Mouse (Mus musculus) lung, embryonic 16.5 days (tissue): ENCODE results near the gene Igsf21. TPM values are rescaled to one million over a fixed set of nuclear protein-coding genes. Genes with fewer than 3 reads are reported as not detected.

Experiments
- ATAC-seq: fragments of 200-750 bp; cut with Nextera tagmentation; 2 replicates; pipeline ENCODE4 v1.8.0; 2017; ENCODE audit warnings: low read depth, mild to moderate bottlenecking, moderate library complexity
- H3K27ac ChIP-seq: fragments of 300-500 bp; sonication (generic); 2 replicates; pipeline ENCODE4 v1.5.1; 2014; ENCODE audit warnings: mild to moderate bottlenecking, control low read depth, low read length
- H3K27me3 ChIP-seq: fragments of 300-500 bp; sonication (generic); 2 replicates; pipeline ENCODE4 v1.6.1; 2014; ENCODE audit warnings: low read depth, low read length, mixed read lengths; ENCODE audit not compliant: control insufficient read depth, insufficient read depth
- H3K36me3 ChIP-seq: fragments of 300-500 bp; sonication (generic); 2 replicates; pipeline ENCODE4 v1.6.1; 2014; ENCODE audit warnings: low read length; ENCODE audit not compliant: control insufficient read depth, insufficient read depth
- H3K4me1 ChIP-seq: fragments of 300-500 bp; sonication (generic); replicated peaks from 2 replicates; pipeline ENCODE4 v1.6.1; 2014; ENCODE audit warnings: low read length, mixed read lengths; ENCODE audit not compliant: control insufficient read depth, insufficient read depth
- H3K4me2 ChIP-seq: fragments of 300-500 bp; sonication (generic); 2 replicates; pipeline ENCODE4 v1.6.1; 2014; ENCODE audit warnings: low read depth, low read length, control low read depth
- H3K4me3 ChIP-seq: fragments of 300-500 bp; sonication (generic); 2 replicates; pipeline ENCODE4 v1.5.1; 2014; ENCODE audit warnings: mild to moderate bottlenecking, low read length, control low read depth
- H3K9ac ChIP-seq: fragments of 300-500 bp; sonication (generic); 2 replicates; pipeline ENCODE4 v1.6.1; 2014; ENCODE audit warnings: low read length, control low read depth
- H3K9me3 ChIP-seq: fragments of 300-500 bp; sonication (generic); 2 replicates; pipeline ENCODE4 v1.6.1; 2016; ENCODE audit warnings: low read length; ENCODE audit not compliant: control insufficient read depth
- WGBS: fragments of 180-500 bp; shearing (Covaris S2); extraction: QIAGEN DNeasy Blood & Tissue Kit; methylation state at CpG from one replicate; pipeline ENCODE4 v1.1.7; 2014; 5-methylcytosine and 5-hydroxymethylcytosine counted together
- polyA plus RNA-seq: library from polyadenylated mRNA; unstranded; fragments of >200 nt; fragmentation: Nextera tagmentation; extraction: Ambion mirVana; gene quantifications from 2 replicates; pipeline ENCODE4 v1.2.1, GENCODE M21; 2015

Gene Igsf21
- polyA plus RNA-seq, 1 experiment from 2014 or later = 0.13 TPM

DNA sequence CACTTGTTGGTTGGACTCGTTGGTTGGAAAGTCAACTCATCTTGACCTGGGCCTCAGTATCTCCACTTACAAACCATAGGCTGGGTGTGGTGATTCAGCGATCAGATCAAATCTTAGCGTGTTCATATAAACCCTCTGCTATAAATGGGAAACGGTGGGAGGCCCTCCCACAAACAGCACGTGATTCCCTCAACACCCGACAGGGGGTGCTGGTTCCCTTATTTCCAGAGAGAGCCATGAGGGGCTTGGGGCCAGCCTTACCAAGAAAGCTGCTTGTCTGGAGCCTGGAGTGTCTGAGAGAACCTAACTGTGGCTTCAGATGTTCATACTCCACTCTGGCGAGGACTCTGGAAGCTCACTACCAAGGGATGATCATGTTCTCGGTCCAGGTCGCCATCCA, 106.1 kb downstream of the Igsf21 start:
- Histone ChIP-seq H3K9ac (no peak overlapping the region), H3K36me3 (no peaks in the 10 kb centered on the region), H3K4me3 (no peak overlapping the region), H3K4me2 (no peak overlapping the region), H3K27me3 (no peaks in the 10 kb centered on the region), H3K9me3 (peaks cover 4% of the 10 kb centered on the region; the same call in 1 of the 2 replicates), H3K27ac (no peak overlapping the region), H3K4me1 (no peaks in the 10 kb centered on the region)
- 60% methylated on average over 9 of the region's 9 CpGs for WGBS
- no peak for ATAC-seq

DNA sequence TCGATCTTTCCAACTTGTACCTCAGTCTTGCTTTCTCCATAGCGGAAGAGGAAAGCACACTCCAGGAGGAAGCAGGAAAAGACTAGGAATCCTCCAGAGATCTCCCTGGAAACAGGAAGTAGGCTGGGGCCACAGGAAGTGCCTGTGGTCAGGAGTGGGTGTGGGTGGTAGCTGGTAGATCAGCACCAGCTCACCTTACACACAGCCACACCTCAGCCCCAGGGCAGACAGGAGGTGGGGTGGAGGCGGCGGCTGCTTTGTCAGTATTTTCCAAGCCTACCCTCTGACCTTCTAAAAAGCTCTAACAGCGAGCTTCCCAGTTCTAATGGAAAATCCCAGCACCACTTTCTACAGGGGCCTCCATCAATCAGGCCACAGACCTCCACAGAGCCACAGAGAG, 107.7 kb downstream of the Igsf21 start:
- 46% methylated on average over 5 of the region's 5 CpGs for WGBS

DNA sequence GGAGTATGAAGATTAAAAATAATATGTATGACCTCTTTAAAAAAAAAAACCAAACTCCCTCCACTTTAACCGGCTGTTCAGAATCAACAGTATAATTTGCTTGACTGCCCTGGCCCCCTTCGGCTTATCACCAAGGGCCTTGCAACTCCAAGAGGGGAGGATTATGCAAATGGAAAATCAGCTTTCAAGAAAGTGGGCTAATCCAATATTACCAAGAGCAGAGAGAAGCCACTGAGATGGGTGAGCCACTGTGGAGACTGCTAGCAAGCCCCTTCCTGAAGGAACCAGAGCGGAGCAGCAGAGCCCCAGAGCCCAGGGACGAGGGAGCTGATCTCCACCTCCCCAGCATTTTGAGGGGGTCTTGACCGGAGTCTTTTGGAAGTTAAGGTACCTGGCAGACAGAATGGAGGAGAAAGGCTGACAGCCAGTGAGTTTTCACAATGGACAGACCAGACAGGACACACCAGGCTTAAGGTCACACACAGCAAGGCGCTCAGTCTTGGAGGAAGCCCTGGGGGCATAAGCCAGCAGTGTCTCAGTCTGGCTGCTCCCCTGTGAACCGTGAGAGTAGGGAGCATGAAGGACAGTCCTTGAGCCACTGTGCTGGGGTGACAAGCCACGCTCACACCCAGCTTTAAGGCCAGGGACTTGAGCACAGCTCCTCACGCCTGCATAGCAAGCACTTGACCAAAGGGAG, 114.8 kb downstream of the Igsf21 start:
- H3K9me3 ChIP-seq = no peaks in the 10 kb centered on the region
- H3K9ac ChIP-seq = no peak overlapping the region
- WGBS = 26% methylated on average over 9 of the region's 9 CpGs
- no peaks in the 10 kb centered on the region for H3K4me1 ChIP-seq
- H3K36me3 ChIP-seq = no peaks in the 10 kb centered on the region
- no peak overlapping the region for H3K4me3 ChIP-seq
- no peak overlapping the region for H3K27ac ChIP-seq
- ATAC-seq = no peak
- H3K27me3 ChIP-seq = no peaks in the 10 kb centered on the region
- no peak overlapping the region for H3K4me2 ChIP-seq

More for the DNA sequence above, 107.7 kb downstream of the Igsf21 start:
- Histone ChIP-seq H3K27me3 (no peaks in the 10 kb centered on the region), H3K9me3 (peaks cover 4% of the 10 kb centered on the region; the same call in 1 of the 2 replicates), H3K4me2 (no peak overlapping the region), H3K4me3 (no peak overlapping the region), H3K27ac (no peak overlapping the region), H3K36me3 (no peaks in the 10 kb centered on the region), H3K9ac (no peak overlapping the region), H3K4me1 (no peaks in the 10 kb centered on the region)
- ATAC-seq = no peak

DNA sequence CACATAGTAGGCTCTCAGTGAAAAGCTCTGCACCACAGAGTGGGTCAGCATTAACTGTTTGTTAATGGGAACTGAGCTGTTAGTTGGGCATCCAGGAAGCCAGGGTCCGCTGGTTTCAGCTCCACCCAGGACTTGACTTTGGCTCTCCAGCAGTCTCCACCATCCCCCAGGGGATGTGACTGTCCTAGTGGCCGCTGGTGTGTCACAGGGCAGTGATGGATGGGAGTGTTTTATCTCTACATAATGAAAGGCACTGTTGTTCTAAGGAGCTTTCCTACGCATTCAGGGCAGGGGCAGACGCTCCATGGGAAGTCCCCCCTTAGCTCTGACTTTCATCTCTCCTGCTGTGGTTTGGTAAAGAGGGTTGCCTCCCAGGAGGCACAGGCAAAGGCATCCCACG, 115.4 kb downstream of the Igsf21 start:
- ATAC-seq = no peak
- WGBS = 8% methylated on average over 5 of the region's 5 CpGs

DNA sequence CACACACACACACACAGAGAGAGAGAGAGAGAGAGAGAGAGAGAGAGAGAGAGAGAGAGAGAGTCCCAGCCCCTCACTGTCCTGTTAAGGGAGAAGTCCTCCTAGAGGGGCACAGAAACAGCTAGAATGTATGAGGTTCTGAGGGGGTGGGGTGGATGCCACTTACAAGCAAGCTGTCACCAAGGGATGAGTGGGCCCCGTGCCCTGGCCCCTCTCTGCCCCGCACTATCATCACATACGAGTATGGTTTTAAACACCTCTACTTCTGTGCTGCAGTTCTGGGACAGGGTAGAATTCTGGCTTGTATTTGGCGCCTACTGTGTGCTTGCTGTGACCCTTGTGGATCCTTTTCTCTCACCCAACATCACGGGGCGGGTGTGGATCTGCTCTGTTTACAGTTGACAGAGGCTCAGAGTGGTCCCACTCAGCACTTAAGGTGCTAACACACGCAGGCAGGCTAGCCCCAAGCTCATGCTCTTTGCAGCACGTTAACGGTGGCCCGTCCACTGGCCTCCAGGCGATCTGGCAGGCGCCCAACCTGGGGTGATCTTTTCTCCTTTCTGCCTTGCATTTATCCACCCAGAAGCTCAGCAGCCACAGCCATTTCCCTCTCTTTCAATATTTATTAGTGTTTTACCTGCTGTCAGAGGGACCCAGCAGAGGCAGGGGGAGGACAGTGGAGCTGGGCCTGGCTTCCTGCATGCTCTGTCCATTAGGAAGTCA, 116.9 kb downstream of the Igsf21 start:
- Histone ChIP-seq H3K36me3 (no peaks in the 10 kb centered on the region), H3K4me2 (no peak overlapping the region), H3K9me3 (no peaks in the 10 kb centered on the region), H3K27ac (no peak overlapping the region), H3K4me3 (no peak overlapping the region), H3K9ac (no peak overlapping the region), H3K4me1 (no peaks in the 10 kb centered on the region), H3K27me3 (no peaks in the 10 kb centered on the region)
- ATAC-seq = no peak
- WGBS = 36% methylated on average over 12 of the region's 12 CpGs

More for the DNA sequence above, 115.4 kb downstream of the Igsf21 start:
- Histone ChIP-seq H3K36me3 (no peaks in the 10 kb centered on the region), H3K9ac (no peak overlapping the region), H3K4me2 (no peak overlapping the region), H3K9me3 (no peaks in the 10 kb centered on the region), H3K27me3 (no peaks in the 10 kb centered on the region), H3K4me1 (no peaks in the 10 kb centered on the region), H3K27ac (no peak overlapping the region), H3K4me3 (no peak overlapping the region)

DNA sequence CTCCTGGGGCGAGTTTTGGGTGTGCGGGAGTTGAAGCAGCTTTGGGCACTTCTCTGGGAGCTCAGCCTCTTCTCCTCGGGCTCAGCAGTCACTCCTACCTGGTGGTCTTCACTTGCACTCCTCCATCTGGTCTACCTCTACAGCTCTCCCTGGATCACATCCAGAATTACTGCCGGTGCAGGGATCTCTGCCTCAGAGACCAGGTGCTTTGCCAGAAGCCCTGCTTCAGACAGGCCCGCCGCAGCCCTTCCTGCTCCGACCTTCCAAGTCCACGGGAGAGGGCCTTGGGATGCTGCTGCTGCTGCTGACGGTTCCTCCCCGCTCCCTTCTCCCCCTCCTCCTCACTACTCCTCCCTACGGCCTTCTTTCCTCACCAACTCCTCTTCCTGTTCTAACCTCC, 118.5 kb downstream of the Igsf21 start:
- Histone ChIP-seq H3K27me3 (no peaks in the 10 kb centered on the region), H3K4me2 (no peak overlapping the region), H3K9me3 (no peaks in the 10 kb centered on the region), H3K9ac (no peak overlapping the region), H3K27ac (no peak overlapping the region), H3K36me3 (no peaks in the 10 kb centered on the region), H3K4me1 (no peaks in the 10 kb centered on the region), H3K4me3 (no peak overlapping the region)
- ATAC-seq = no peak
- WGBS = 69% methylated on average over 11 of the region's 11 CpGs

DNA sequence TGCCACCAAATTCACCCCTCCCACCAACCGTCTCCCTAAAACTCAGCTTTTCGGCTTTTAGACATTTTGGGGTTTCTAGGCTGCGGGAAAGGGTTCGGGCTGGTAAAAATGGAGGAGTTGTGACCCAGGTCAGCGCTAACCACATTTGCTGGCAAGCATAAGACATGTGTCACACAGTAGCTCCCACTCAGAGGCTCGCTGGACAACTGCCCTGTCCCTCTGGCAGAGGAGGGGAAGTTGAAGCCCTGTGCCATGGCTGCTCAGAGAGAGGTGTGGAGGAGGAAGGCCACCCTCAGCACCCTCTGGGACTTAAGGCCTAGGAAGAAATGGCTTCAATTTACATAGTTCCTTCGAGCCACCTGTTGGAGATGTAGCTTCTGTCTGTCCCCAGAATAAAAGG, 120.8 kb downstream of the Igsf21 start:
- Histone ChIP-seq H3K4me2 (no peak overlapping the region), H3K36me3 (no peaks in the 10 kb centered on the region), H3K4me3 (no peak overlapping the region), H3K9me3 (no peaks in the 10 kb centered on the region), H3K27me3 (no peaks in the 10 kb centered on the region), H3K27ac (no peak overlapping the region), H3K4me1 (no peaks in the 10 kb centered on the region), H3K9ac (no peak overlapping the region)
- 79% methylated on average over 7 of the region's 7 CpGs for WGBS
- no peak for ATAC-seq

DNA sequence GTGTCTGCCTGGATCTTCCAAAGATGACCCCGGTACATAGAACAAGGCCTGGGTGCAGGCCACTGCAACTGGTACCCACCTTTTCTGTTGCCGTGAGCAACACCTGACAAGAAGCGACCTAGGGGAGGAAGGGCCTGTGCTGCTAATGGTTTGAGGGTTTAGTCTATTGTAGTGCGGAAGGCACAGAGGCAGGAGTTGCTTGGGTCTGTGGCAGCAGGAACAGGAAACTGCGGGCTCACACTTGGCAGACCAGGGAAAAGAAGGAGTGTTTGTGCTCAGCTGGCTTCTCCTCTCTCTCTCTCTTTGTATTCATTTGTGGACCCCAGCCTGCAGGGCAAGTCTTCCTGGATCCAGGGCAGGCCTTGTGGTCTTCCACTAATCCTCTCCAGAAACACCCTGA, 124.0 kb downstream of the Igsf21 start:
- Histone ChIP-seq H3K27ac (no peak overlapping the region), H3K4me1 (no peaks in the 10 kb centered on the region), H3K4me2 (no peak overlapping the region), H3K9ac (no peak overlapping the region), H3K9me3 (no peaks in the 10 kb centered on the region), H3K36me3 (no peaks in the 10 kb centered on the region), H3K4me3 (no peak overlapping the region), H3K27me3 (no peaks in the 10 kb centered on the region)
- ATAC-seq = no peak
- 75% methylated on average over 5 of the region's 5 CpGs for WGBS

DNA sequence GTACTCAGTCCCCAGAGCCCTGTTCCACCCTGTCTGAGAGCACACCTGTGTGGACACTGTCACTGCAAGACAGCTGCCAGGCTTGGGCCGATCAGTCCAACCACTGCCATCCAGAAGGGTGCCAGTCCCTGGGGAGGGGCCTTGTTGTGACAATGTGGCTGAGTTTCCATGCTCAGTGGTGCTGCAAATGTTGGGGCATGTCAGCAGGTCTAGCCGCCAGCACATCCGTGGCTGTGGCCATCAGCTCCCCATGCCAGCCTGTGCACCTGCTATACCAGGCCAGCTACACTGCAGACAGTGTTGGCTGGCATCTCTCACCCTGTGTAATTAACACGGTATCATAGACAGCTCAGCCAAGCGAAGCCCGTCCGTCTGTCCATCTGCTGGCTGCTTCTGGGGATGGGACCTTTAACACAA, 129.3 kb downstream of the Igsf21 start:
- no peak overlapping the region for H3K4me3 ChIP-seq
- no peaks in the 10 kb centered on the region for H3K27me3 ChIP-seq
- no peaks in the 10 kb centered on the region for H3K9me3 ChIP-seq
- 84% methylated on average over 7 of the region's 7 CpGs for WGBS
- H3K36me3 ChIP-seq = no peaks in the 10 kb centered on the region
- no peak overlapping the region for H3K4me2 ChIP-seq
- no peak overlapping the region for H3K27ac ChIP-seq
- no peak overlapping the region for H3K9ac ChIP-seq
- H3K4me1 ChIP-seq = no peaks in the 10 kb centered on the region
- no peak for ATAC-seq
